Mouse (Mus musculus): ENCODE results near the gene Fam209. TPM values are rescaled to one million over a fixed set of nuclear protein-coding genes. Genes with fewer than 3 reads are reported as not detected.

Fam209 gene
- polyA plus RNA-seq (2015; fragmentation: Illumina TruSeq; extraction: RNeasy Lipid Tissue Mini Kit (QIAGEN cat#74804); ENCODE audit: insufficient read depth, low read depth, low replicate concordance), result not detected

GRCm38 (mm10) chr2:172472318-172472717 lies at the start of gene Fam209:
Gene Fam209, plus strand, starts transcription at chr2:172472520.

GRCm38 (mm10) chr2:172439843-172440639 lies 32.3 kb upstream of the Fam209 start, which contains the start of gene Rtf2:
Gene Rtf2, plus strand, starts transcription at chr2:172440556.

GRCm38 (mm10) chr2:172458496-172458895 lies 13.8 kb upstream of the Fam209 start, which contains the start of gene Gcnt7:
Gene Gcnt7, minus strand, starts transcription at chr2:172458596.

Other genes with a start within 250 kb of the Fam209 start
- not detected for gene Mc3r, start 224.0 kb upstream of the Fam209 start, polyA plus RNA-seq (2015; fragmentation: Illumina TruSeq; extraction: RNeasy Lipid Tissue Mini Kit (QIAGEN cat#74804); ENCODE audit: insufficient read depth, low read depth, low replicate concordance)
- gene Fam210b, start 127.0 kb upstream of the Fam209 start, polyA plus RNA-seq (2015; fragmentation: Illumina TruSeq; extraction: RNeasy Lipid Tissue Mini Kit (QIAGEN cat#74804); ENCODE audit: insufficient read depth, low read depth, low replicate concordance), result 5.9 TPM
- not detected for gene Aurka, start 102.0 kb upstream of the Fam209 start, polyA plus RNA-seq (2015; fragmentation: Illumina TruSeq; extraction: RNeasy Lipid Tissue Mini Kit (QIAGEN cat#74804); ENCODE audit: insufficient read depth, low read depth, low replicate concordance)
- gene Cstf1, start 101.8 kb upstream of the Fam209 start, polyA plus RNA-seq (2015; fragmentation: Illumina TruSeq; extraction: RNeasy Lipid Tissue Mini Kit (QIAGEN cat#74804); ENCODE audit: insufficient read depth, low read depth, low replicate concordance), result 5.6 TPM
- gene Cass4, start 78.7 kb upstream of the Fam209 start, polyA plus RNA-seq (2015; fragmentation: Illumina TruSeq; extraction: RNeasy Lipid Tissue Mini Kit (QIAGEN cat#74804); ENCODE audit: insufficient read depth, low read depth, low replicate concordance), result 0.30 TPM
- gene Rtf2, start 32.0 kb upstream of the Fam209 start, polyA plus RNA-seq (2015; fragmentation: Illumina TruSeq; extraction: RNeasy Lipid Tissue Mini Kit (QIAGEN cat#74804); ENCODE audit: insufficient read depth, low read depth, low replicate concordance), result 10.7 TPM
- not detected for gene Gcnt7, start 13.9 kb upstream of the Fam209 start, polyA plus RNA-seq (2015; fragmentation: Illumina TruSeq; extraction: RNeasy Lipid Tissue Mini Kit (QIAGEN cat#74804); ENCODE audit: insufficient read depth, low read depth, low replicate concordance)
- not detected for gene Tfap2c, start 77.1 kb downstream of the Fam209 start, polyA plus RNA-seq (2015; fragmentation: Illumina TruSeq; extraction: RNeasy Lipid Tissue Mini Kit (QIAGEN cat#74804); ENCODE audit: insufficient read depth, low read depth, low replicate concordance)

Measured in pancreas, adult 10 weeks (tissue).